In the genomic region with DNA sequence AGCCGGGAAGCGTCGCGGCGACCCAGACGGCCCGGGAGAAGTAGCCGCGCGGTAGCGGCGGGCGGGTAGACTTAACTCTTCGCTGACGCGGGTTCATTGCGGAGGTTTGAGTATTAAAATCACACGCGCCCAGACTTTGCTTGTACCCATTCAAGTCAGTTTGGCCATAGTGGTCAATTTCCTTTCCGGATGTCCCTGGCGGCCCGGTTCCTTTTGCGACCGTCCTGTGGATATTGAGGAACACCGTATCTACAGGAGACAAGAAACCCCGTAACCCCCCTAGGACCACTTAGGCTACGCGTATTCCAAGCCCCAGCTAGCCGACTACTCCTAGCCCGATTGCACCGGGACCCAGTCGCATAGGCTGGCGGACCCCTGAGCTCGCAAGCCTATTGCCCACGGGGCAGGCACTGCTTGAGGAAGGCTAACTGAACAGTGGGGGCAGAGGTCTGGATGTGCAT, we compare ENCODE assay signal across 1 mouse cellular context.
TF ChIP-seq lines count a peak whose summit lies in the region.

No protein-coding gene starts in this region.

TF ChIP-seq in MEL, 35 proteins besides CTCF, POLR2A, EP300 and RAD21 (continued from another document):
- no peak for TF ChIP-seq USF1 (IDR thresholded peaks at IDR 0.05; ENCODE audit: low read depth, low read length)
- no peak for TF ChIP-seq ELF1 (IDR thresholded peaks at IDR 0.05; ENCODE audit: low read depth, low read length)
- TF ChIP-seq USF2 (IDR thresholded peaks at IDR 0.05; ENCODE audit: borderline replicate concordance in 1 of 2, insufficient read depth in 1 of 2, low read depth in 1 of 2, low read length in 2 of 2): no peak
- no peak for TF ChIP-seq TCF12 (IDR thresholded peaks at IDR 0.05; ENCODE audit: low read depth, low read length)
- no peak for TF ChIP-seq NELFE (IDR thresholded peaks at IDR 0.05; ENCODE audit: low read depth, low read length)
- TF ChIP-seq CHD2 (IDR thresholded peaks at IDR 0.05; ENCODE audit: low read length): no peak
- TF ChIP-seq MAZ (IDR thresholded peaks at IDR 0.05; ENCODE audit: low read depth, low read length): no peak
- TF ChIP-seq MAFK (IDR thresholded peaks at IDR 0.05; ENCODE audit: borderline replicate concordance, low read depth, low read length): no peak
TF ChIP-seq in MEL: peak in this region for 0.
